Mouse (Mus musculus): Measurements from ENCODE around the gene Arhgap10. TPM values are rescaled to one million over a fixed set of nuclear protein-coding genes. Genes with fewer than 3 reads are reported as not detected.

The Arhgap10 gene
- polyA plus RNA-seq, 1 experiment from 2014 or later, result 28.9 TPM

DNA sequence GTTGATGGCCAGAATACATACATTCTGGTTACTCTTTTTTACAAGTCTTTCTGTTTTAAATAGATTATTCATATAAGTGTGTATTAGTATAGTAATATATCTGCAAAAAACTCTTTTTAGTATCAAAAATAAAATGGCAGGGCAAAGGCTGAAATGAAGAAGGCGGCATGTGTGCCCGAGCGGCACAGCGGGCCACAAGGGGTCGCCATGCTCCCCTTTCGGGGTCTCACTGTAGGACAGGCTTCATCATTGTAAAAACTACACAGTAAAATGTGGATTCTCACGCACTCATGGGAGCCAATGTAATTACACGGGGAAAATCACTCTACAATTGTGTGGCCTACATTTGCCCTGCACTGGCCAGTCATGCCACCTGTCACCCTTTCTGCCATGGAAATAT lies 160.6 kb downstream of the Arhgap10 start:
- H3K27ac ChIP-seq (ENCODE audit: low read length), result no peak overlapping the region
- no peaks in the 10 kb centered on the region for H3K36me3 ChIP-seq (ENCODE audit: control insufficient read depth, insufficient read depth, low read length)
- 78% methylated on average over 8 of the region's 8 CpGs for WGBS
- H3K4me1 ChIP-seq (ENCODE audit: control insufficient read depth, insufficient read depth, low read length), result no peaks in the 10 kb centered on the region
- H3K9me3 ChIP-seq (ENCODE audit: control insufficient read depth, low read length), result no peaks in the 10 kb centered on the region
- H3K9ac ChIP-seq (ENCODE audit: low read depth, low read length), result no peak overlapping the region
- H3K4me3 ChIP-seq (ENCODE audit: low read length), result no peak overlapping the region
- ATAC-seq, result no peak
- H3K27me3 ChIP-seq (replicated peaks; ENCODE audit: control insufficient read depth, insufficient read depth, low read length), result no peaks in the 10 kb centered on the region
- no peak overlapping the region for H3K4me2 ChIP-seq (ENCODE audit: low read depth, low read length)

DNA sequence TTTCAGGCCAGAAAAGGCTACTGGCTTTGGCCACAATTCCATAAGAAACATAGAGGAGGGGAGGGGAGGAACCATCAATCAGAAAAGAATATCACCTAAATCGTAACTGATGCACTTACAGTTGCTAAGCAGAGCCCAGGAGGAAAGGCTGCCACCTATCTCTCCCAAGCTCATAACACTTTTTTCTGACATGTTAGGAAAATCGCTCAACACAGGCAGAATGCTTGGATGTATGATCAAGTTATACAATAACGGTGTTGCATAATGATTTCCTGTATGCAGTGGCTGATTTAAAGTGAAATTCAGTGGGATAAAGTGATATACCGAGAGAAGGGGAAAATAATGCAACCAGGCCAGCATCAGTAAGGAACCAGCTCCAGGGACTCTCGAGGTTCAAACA lies 162.4 kb downstream of the Arhgap10 start:
- Histone ChIP-seq H3K4me1 (ENCODE audit: control insufficient read depth, insufficient read depth, low read length) (no peaks in the 10 kb centered on the region), H3K4me2 (ENCODE audit: low read depth, low read length) (no peak overlapping the region), H3K27ac (ENCODE audit: low read length) (no peak overlapping the region), H3K27me3 (replicated peaks; ENCODE audit: control insufficient read depth, insufficient read depth, low read length) (no peaks in the 10 kb centered on the region), H3K9ac (ENCODE audit: low read depth, low read length) (no peak overlapping the region), H3K36me3 (ENCODE audit: control insufficient read depth, insufficient read depth, low read length) (no peaks in the 10 kb centered on the region), H3K9me3 (ENCODE audit: control insufficient read depth, low read length) (no peaks in the 10 kb centered on the region), H3K4me3 (ENCODE audit: low read length) (no peak overlapping the region)
- no peak for ATAC-seq
- WGBS, result 89% methylated on average over 5 of the region's 5 CpGs

DNA sequence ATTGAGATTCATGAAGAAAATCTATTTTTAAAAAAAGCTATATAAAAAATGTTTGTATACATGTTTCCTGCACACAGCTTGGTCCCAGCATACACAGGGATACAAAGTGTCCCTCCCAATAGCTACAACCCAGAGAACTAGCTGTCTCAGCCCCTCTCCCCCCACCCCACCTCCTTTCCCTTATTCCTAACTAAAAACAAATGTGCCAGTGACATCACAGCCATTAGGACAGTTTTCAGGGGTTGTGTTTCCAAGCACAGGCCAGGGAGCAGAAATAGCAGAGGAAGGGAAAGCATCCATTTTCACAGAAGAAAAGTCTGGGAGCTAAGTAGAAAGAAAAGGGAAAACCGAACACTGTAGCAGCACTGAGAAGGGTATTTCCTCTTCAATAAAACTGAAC lies 163.6 kb downstream of the Arhgap10 start:
- H3K36me3 ChIP-seq (ENCODE audit: control insufficient read depth, insufficient read depth, low read length), result no peaks in the 10 kb centered on the region
- no peak overlapping the region for H3K27ac ChIP-seq (ENCODE audit: low read length)
- no peaks in the 10 kb centered on the region for H3K4me1 ChIP-seq (ENCODE audit: control insufficient read depth, insufficient read depth, low read length)
- H3K27me3 ChIP-seq (replicated peaks; ENCODE audit: control insufficient read depth, insufficient read depth, low read length), result no peaks in the 10 kb centered on the region
- H3K4me3 ChIP-seq (ENCODE audit: low read length), result no peak overlapping the region
- 89% methylated on average over 1 of the region's 1 CpGs for WGBS
- H3K9ac ChIP-seq (ENCODE audit: low read depth, low read length), result no peak overlapping the region
- ATAC-seq, result no peak
- no peak overlapping the region for H3K4me2 ChIP-seq (ENCODE audit: low read depth, low read length)
- no peaks in the 10 kb centered on the region for H3K9me3 ChIP-seq (ENCODE audit: control insufficient read depth, low read length)

DNA sequence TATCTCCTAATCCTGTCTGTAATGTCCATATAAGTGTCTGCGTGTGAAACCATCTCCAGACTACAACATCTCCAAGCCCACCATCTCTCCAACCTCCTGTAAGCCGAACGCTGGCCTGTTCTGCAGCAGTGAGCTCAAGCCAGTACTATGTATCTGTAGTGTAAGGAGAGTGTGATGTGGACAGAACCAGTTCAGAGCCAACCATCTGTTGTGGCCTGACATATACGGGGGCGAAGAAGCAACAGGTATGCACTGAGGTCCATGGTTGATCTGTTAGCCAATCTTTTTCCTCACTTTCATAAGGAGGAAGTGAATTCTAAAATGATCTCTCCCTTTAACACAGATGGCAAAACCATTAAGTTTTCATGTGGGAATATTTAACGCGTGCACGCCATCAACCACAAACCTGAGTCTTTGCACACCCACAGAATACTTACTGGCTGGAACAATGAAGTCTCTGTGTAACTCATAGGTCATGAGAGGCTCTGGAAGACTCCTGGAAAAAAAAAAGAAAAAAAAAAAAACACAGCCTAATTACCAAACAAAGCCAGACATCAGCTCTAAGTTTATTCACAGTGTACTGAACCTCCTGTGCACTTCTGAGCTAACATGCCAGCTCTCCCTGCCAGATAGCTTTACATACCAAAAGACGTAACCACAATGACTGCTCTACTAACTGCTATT lies 166.4 kb downstream of the Arhgap10 start:
- Histone ChIP-seq H3K4me2 (ENCODE audit: low read depth, low read length) (no peak overlapping the region), H3K27ac (ENCODE audit: low read length) (no peak overlapping the region), H3K27me3 (replicated peaks; ENCODE audit: control insufficient read depth, insufficient read depth, low read length) (no peaks in the 10 kb centered on the region), H3K9me3 (ENCODE audit: control insufficient read depth, low read length) (no peaks in the 10 kb centered on the region), H3K4me1 (ENCODE audit: control insufficient read depth, insufficient read depth, low read length) (no peaks in the 10 kb centered on the region), H3K9ac (ENCODE audit: low read depth, low read length) (no peak overlapping the region), H3K36me3 (ENCODE audit: control insufficient read depth, insufficient read depth, low read length) (no peaks in the 10 kb centered on the region), H3K4me3 (ENCODE audit: low read length) (no peak overlapping the region)
- no peak for ATAC-seq
- WGBS, result 84% methylated on average over 9 of the region's 9 CpGs

DNA sequence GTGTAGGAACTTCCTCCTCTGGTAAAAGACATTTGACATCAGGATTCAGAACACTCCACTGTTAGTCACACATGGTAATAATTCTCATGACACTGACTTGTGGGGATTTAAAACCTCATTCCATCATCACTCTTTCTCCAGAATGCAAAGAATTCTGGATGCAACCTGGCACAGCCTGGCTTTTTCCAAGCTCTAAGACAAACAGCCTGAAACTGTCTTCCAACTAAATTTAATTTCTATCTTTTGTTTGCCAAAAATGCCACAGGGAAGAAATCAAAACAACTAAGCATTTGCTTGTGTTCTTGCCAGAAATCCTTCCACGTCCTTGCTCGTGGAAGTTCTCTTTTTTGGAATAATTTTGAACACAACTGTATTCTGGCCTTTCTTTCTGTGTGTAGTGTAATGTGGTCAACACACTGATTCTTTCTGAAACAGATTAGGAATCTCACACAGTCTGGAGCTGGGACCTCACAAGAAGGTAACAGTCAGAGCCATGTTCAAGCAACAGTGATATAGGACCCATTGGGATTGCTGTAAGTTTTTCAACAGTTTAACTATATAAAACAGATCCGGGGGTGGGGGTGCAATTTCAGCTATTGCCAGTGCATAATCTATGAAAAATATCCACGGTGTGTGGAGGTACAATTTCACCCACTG lies 167.5 kb downstream of the Arhgap10 start:
- WGBS, result 76% methylated on average over 4 of the region's 4 CpGs
- no peak for ATAC-seq
- H3K9ac ChIP-seq (ENCODE audit: low read depth, low read length), result no peak overlapping the region

DNA sequence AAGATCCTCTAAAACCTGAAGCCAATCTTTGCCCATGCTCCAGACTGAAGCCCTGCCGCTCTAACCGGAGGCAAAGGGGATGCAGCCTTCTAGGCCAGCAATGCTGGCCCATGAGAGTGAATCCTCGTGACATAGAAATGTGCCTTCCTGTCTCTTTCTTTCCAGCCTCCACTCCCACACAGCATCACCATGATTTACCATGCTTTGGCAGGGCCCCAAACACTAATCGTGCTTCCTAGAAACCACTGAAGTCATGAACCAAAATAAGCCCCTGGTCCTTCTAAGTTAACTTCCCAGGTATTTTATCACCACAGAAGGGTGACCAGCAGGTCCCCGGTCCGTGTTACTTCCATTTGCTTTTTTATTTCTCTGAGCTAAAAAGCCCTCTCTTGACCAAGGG lies 173.8 kb downstream of the Arhgap10 start:
- H3K27ac ChIP-seq (ENCODE audit: low read length), result no peak overlapping the region
- H3K9ac ChIP-seq (ENCODE audit: low read depth, low read length), result no peak overlapping the region
- WGBS, result 86% methylated on average over 6 of the region's 6 CpGs
- H3K9me3 ChIP-seq (ENCODE audit: control insufficient read depth, low read length), result no peaks in the 10 kb centered on the region
- no peak for ATAC-seq
- no peak overlapping the region for H3K4me2 ChIP-seq (ENCODE audit: low read depth, low read length)
- no peaks in the 10 kb centered on the region for H3K27me3 ChIP-seq (replicated peaks; ENCODE audit: control insufficient read depth, insufficient read depth, low read length)
- no peak overlapping the region for H3K4me3 ChIP-seq (ENCODE audit: low read length)
- H3K36me3 ChIP-seq (ENCODE audit: control insufficient read depth, insufficient read depth, low read length), result peaks cover 2% of the 10 kb centered on the region; the same call in 1 of the 2 replicates
- no peaks in the 10 kb centered on the region for H3K4me1 ChIP-seq (ENCODE audit: control insufficient read depth, insufficient read depth, low read length)

More for the DNA sequence above, 167.5 kb downstream of the Arhgap10 start:
- Histone ChIP-seq H3K36me3 (ENCODE audit: control insufficient read depth, insufficient read depth, low read length) (peaks cover 2% of the 10 kb centered on the region; the same call in 1 of the 2 replicates), H3K27me3 (replicated peaks; ENCODE audit: control insufficient read depth, insufficient read depth, low read length) (no peaks in the 10 kb centered on the region), H3K4me1 (ENCODE audit: control insufficient read depth, insufficient read depth, low read length) (no peaks in the 10 kb centered on the region), H3K4me3 (ENCODE audit: low read length) (no peak overlapping the region), H3K27ac (ENCODE audit: low read length) (no peak overlapping the region), H3K9me3 (ENCODE audit: control insufficient read depth, low read length) (no peaks in the 10 kb centered on the region), H3K4me2 (ENCODE audit: low read depth, low read length) (no peak overlapping the region)

DNA sequence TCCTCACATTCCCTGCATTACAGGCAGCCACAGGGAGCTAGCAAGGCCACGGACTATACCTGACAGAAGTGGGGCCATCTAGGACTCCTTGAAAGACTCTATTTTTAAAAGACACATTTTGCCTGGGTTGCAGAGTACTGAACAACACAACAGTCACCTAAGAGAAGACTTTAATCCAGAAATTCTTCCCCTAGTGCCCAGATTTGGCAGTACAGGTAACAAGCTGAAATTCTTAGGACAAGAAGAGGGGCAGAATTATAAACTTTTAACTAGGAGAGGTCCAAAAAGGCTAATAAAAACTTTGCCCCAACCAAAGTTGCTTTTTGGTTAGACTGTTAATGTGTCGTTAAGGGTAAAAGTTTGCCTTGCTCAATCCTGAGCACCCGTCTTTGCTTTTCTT lies 174.4 kb downstream of the Arhgap10 start:
- no peak overlapping the region for H3K27ac ChIP-seq (ENCODE audit: low read length)
- no peaks in the 10 kb centered on the region for H3K9me3 ChIP-seq (ENCODE audit: control insufficient read depth, low read length)
- 97% methylated on average over 3 of the region's 3 CpGs for WGBS
- ATAC-seq, result no peak
- no peak overlapping the region for H3K4me2 ChIP-seq (ENCODE audit: low read depth, low read length)
- H3K4me3 ChIP-seq (ENCODE audit: low read length), result no peak overlapping the region
- H3K4me1 ChIP-seq (ENCODE audit: control insufficient read depth, insufficient read depth, low read length), result no peaks in the 10 kb centered on the region
- no peaks in the 10 kb centered on the region for H3K27me3 ChIP-seq (replicated peaks; ENCODE audit: control insufficient read depth, insufficient read depth, low read length)
- H3K9ac ChIP-seq (ENCODE audit: low read depth, low read length), result no peak overlapping the region
- peaks cover 2% of the 10 kb centered on the region; the same call in 1 of the 2 replicates for H3K36me3 ChIP-seq (ENCODE audit: control insufficient read depth, insufficient read depth, low read length)

DNA sequence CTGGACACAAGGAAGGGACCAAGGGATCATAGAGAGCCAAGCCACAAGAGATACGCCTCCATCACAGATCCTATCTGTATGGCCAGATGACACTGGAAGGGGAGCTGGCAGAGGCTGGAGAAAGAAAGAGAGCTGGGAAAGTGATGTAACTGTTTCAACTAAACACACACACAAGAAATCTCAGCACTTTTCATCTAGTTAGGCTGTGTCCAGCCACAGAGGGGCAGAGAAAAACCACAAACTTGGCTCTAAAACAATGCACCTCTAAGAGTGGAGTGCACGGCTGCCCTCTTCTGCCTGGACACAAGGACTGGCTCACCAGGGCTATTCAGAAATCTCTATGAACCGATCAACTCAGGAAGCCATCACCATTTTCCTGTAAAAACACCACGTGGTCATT lies 175.6 kb downstream of the Arhgap10 start:
- 76% methylated on average over 4 of the region's 4 CpGs for WGBS
- Histone ChIP-seq H3K4me3 (ENCODE audit: low read length) (no peak overlapping the region), H3K4me2 (ENCODE audit: low read depth, low read length) (no peak overlapping the region), H3K27ac (ENCODE audit: low read length) (no peak overlapping the region), H3K4me1 (ENCODE audit: control insufficient read depth, insufficient read depth, low read length) (no peaks in the 10 kb centered on the region), H3K36me3 (ENCODE audit: control insufficient read depth, insufficient read depth, low read length) (peaks cover 2% of the 10 kb centered on the region; the same call in 1 of the 2 replicates), H3K9me3 (ENCODE audit: control insufficient read depth, low read length) (no peaks in the 10 kb centered on the region), H3K27me3 (replicated peaks; ENCODE audit: control insufficient read depth, insufficient read depth, low read length) (no peaks in the 10 kb centered on the region), H3K9ac (ENCODE audit: low read depth, low read length) (no peak overlapping the region)
- ATAC-seq, result no peak

DNA sequence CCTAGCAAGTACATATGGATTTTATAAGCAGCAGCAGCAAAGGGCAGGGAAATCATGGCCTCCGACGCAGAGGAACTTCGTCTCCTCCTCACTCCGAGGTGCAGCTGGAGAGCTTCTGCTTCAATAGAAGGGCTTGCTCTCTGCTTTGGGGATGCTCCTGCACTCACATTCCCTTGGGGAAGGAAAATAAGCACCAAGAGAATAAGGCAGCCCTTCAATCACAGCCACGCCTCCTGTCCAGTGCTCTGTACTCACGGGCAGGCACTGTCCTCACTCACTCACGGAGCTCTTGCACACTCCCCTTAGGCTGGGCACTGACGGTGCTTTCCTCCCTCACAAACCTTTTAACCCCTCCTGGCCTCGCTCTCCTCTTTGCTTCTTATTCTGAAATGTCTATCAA lies 176.4 kb downstream of the Arhgap10 start:
- H3K27me3 ChIP-seq (replicated peaks; ENCODE audit: control insufficient read depth, insufficient read depth, low read length), result no peaks in the 10 kb centered on the region
- H3K9ac ChIP-seq (ENCODE audit: low read depth, low read length), result no peak overlapping the region
- no peaks in the 10 kb centered on the region for H3K9me3 ChIP-seq (ENCODE audit: control insufficient read depth, low read length)
- no peak for ATAC-seq
- no peak overlapping the region for H3K4me2 ChIP-seq (ENCODE audit: low read depth, low read length)
- no peak overlapping the region for H3K4me3 ChIP-seq (ENCODE audit: low read length)
- WGBS, result 57% methylated on average over 9 of the region's 9 CpGs
- no peak overlapping the region for H3K27ac ChIP-seq (ENCODE audit: low read length)
- no peaks in the 10 kb centered on the region for H3K4me1 ChIP-seq (ENCODE audit: control insufficient read depth, insufficient read depth, low read length)
- H3K36me3 ChIP-seq (ENCODE audit: control insufficient read depth, insufficient read depth, low read length), result peaks cover 2% of the 10 kb centered on the region; the same call in 1 of the 2 replicates

Data from intestine, embryonic 16.5 days (tissue).